Mouse (Mus musculus): ENCODE data around the gene Cntln.

- TF ChIP-seq CTCF (IDR thresholded peaks at IDR 0.05; ENCODE audit: low read depth), result no peak
- no peak for TF ChIP-seq EP300 (IDR thresholded peaks at IDR 0.05; ENCODE audit: low read depth)
These were observed 283.9 kb downstream of the Cntln start for GRCm38 (mm10) chr4:85168001-85168400.

All from liver, postnatal 0 days (tissue).